Mouse (Mus musculus) heart, embryonic 12.5 days (tissue): ENCODE measurements around the gene Wdr83os. TPM values are rescaled to one million over a fixed set of nuclear protein-coding genes. Genes with fewer than 3 reads are reported as not detected.
A peak's percentile ranks its signal among the peaks of the same experiment; 100 is the strongest.

Source experiments
- ATAC-seq: fragments of 200-750 bp; cut with Nextera tagmentation; 2 replicates; pipeline ENCODE4 v1.8.0; 2017; ENCODE audit warnings: moderate TSS enrichment, moderate library complexity; ENCODE audit not compliant: insufficient number of reproducible peaks, low FRiP score
- H3K27ac ChIP-seq: fragments of 300-500 bp; sonication (generic); 2 replicates; pipeline ENCODE4 v1.5.1; 2016; ENCODE audit warnings: mild to moderate bottlenecking, moderate library complexity; ENCODE audit not compliant: poor library complexity, severe bottlenecking
- H3K27me3 ChIP-seq: fragments of 300-500 bp; sonication (generic); replicated peaks from 2 replicates; pipeline ENCODE4 v1.6.1; 2016; ENCODE audit warnings: mild to moderate bottlenecking, moderate library complexity
- H3K36me3 ChIP-seq: fragments of 300-500 bp; sonication (generic); 2 replicates; pipeline ENCODE4 v1.6.1; 2016; ENCODE audit warnings: mild to moderate bottlenecking, moderate library complexity
- H3K4me1 ChIP-seq: fragments of 300-500 bp; sonication (generic); replicated peaks from 2 replicates; pipeline ENCODE4 v1.6.1; 2016; ENCODE audit warnings: mild to moderate bottlenecking
- H3K4me2 ChIP-seq: fragments of 300-500 bp; sonication (generic); 2 replicates; pipeline ENCODE4 v1.6.1; 2016; ENCODE audit warnings: mild to moderate bottlenecking, moderate library complexity
- H3K4me3 ChIP-seq: fragments of 300-500 bp; sonication (generic); 2 replicates; pipeline ENCODE4 v1.5.1; 2016; ENCODE audit warnings: mild to moderate bottlenecking
- H3K9ac ChIP-seq: fragments of 300-500 bp; sonication (generic); 2 replicates; pipeline ENCODE4 v1.6.1; 2016; ENCODE audit warnings: mild to moderate bottlenecking, moderate library complexity
- H3K9me3 ChIP-seq: fragments of 300-500 bp; sonication (generic); replicated peaks from 2 replicates; pipeline ENCODE4 v1.6.1; 2016; ENCODE audit warnings: mild to moderate bottlenecking, moderate library complexity
- WGBS: fragments of 180-500 bp; shearing (Covaris S2); methylation state at CpG from one replicate; pipeline ENCODE4 v1.1.7; 2016; 5-methylcytosine and 5-hydroxymethylcytosine counted together
- microRNA-seq: library from miRNA; unstranded; fragments of <30 nt; microRNA quantifications from one replicate; pipeline ENCODE4, GENCODE M21; 2017
- polyA plus RNA-seq: library from polyadenylated mRNA; unstranded; fragments of >200 nt; fragmentation: Nextera tagmentation; extraction: Ambion mirVana; gene quantifications from 2 replicates; pipeline ENCODE4 v1.2.1, GENCODE M21; 2016

Gene Wdr83os
- polyA plus RNA-seq, 1 experiment from 2014 or later, result 109 TPM

GRCm38 (mm10) chr8:85122995-85123394, 42.5 kb downstream of the Wdr83os start, which contains the start of gene Zfp791:
Zfp791 (minus strand) TSS chr8:85123095.
- no peaks in the 10 kb centered on the region for H3K27me3 ChIP-seq
- no peak within 1 kb of the TSS for H3K4me2 ChIP-seq
- H3K9ac ChIP-seq, result no peak within 1 kb of the TSS
- WGBS, result 70% methylated on average over 3 of the region's 3 CpGs
- no peaks in the 10 kb centered on the region for H3K36me3 ChIP-seq
- H3K27ac ChIP-seq, result no peak within 1 kb of the TSS
- no peak for ATAC-seq
- H3K4me1 ChIP-seq, result peaks cover 6% of the 10 kb centered on the region
- no peak within 1 kb of the TSS for H3K4me3 ChIP-seq
- H3K9me3 ChIP-seq, result no peaks in the 10 kb centered on the region

GRCm38 (mm10) chr8:85123691-85124090, 43.2 kb downstream of the Wdr83os start:
- Histone ChIP-seq H3K4me1 (peaks cover 4% of the 10 kb centered on the region), H3K36me3 (no peaks in the 10 kb centered on the region), H3K27ac (no peak overlapping the region), H3K4me3 (no peak overlapping the region), H3K27me3 (no peaks in the 10 kb centered on the region), H3K9ac (no peak overlapping the region), H3K4me2 (no peak overlapping the region), H3K9me3 (no peaks in the 10 kb centered on the region)
- 83% methylated on average over 8 of the region's 8 CpGs for WGBS
- ATAC-seq, result no peak

Small RNAs within 50 kb of the gene (microRNA-seq; reads per million reads assigned to microRNA genes)
- gene Gm23388 (3.1 reads per million, percentile 8 among the genes with 10 or more reads in this experiment), gene Mir7070 (1.9 reads per million)

Other genes starting within 250 kb of the Wdr83os start
- gene Gadd45gip1, start 249.2 kb upstream of the Wdr83os start, polyA plus RNA-seq, result 50.9 and 52.1 TPM in 2 replicates
- 129 and 131 TPM in 2 replicates for gene Rad23a, start 240.1 kb upstream of the Wdr83os start, polyA plus RNA-seq
- gene Calr, start 233.8 kb upstream of the Wdr83os start, polyA plus RNA-seq, result 747 and 767 TPM in 2 replicates
- 53.6 and 59.2 TPM in 2 replicates for gene Farsa, start 223.8 kb upstream of the Wdr83os start, polyA plus RNA-seq
- 36.5 and 36.9 TPM in 2 replicates for gene Syce2, start 208.6 kb upstream of the Wdr83os start, polyA plus RNA-seq
- 35.5 and 36.2 TPM in 2 replicates for gene Gcdh, start 186.8 kb upstream of the Wdr83os start, polyA plus RNA-seq
- 12.1 and 17.9 TPM in 2 replicates for gene Klf1, start 178.8 kb upstream of the Wdr83os start, polyA plus RNA-seq
- gene Dnase2a, start 172.2 kb upstream of the Wdr83os start, polyA plus RNA-seq, result 4.2 and 4.3 TPM in 2 replicates
- 0.13 and 0.24 TPM in 2 replicates for gene Mast1, start 143.4 kb upstream of the Wdr83os start, polyA plus RNA-seq
- 0.20 and 0.31 TPM in 2 replicates for gene Rtbdn, start 133.7 kb upstream of the Wdr83os start, polyA plus RNA-seq
- not detected in 2 replicates for gene Gm49661, start 111.3 kb upstream of the Wdr83os start, polyA plus RNA-seq
- gene Prdx2, start 111.2 kb upstream of the Wdr83os start, polyA plus RNA-seq, result 638 and 672 TPM in 2 replicates
- gene Rnaseh2a, start 111.0 kb upstream of the Wdr83os start, polyA plus RNA-seq, result 77.1 and 79.0 TPM in 2 replicates
- gene Junb, start 102.0 kb upstream of the Wdr83os start, polyA plus RNA-seq, result 11.9 and 13.2 TPM in 2 replicates
- gene Hook2, start 90.1 kb upstream of the Wdr83os start, polyA plus RNA-seq, result 7.2 and 7.7 TPM in 2 replicates
- gene Best2, start 66.2 kb upstream of the Wdr83os start, polyA plus RNA-seq, result not detected in 2 replicates
- gene Asna1, start 55.5 kb upstream of the Wdr83os start, polyA plus RNA-seq, result 114 and 118 TPM in 2 replicates
- 102 and 109 TPM in 2 replicates for gene Trir, start 53.9 kb upstream of the Wdr83os start, polyA plus RNA-seq
- 28.8 and 34.4 TPM in 2 replicates for gene Tnpo2, start 43.8 kb upstream of the Wdr83os start, polyA plus RNA-seq
- 17.3 and 18.8 TPM in 2 replicates for gene Fbxw9, start 20.7 kb upstream of the Wdr83os start, polyA plus RNA-seq
- gene Gm5741, start 12.8 kb upstream of the Wdr83os start, polyA plus RNA-seq, result not detected in 2 replicates
- gene Dhps, start 9.0 kb upstream of the Wdr83os start, polyA plus RNA-seq, result 50.4 and 60.9 TPM in 2 replicates
- gene Wdr83, start 566 bp downstream of the Wdr83os start, polyA plus RNA-seq, result 31.7 and 33.2 TPM in 2 replicates
- gene Man2b1, start 2.5 kb downstream of the Wdr83os start, polyA plus RNA-seq, result 33.2 and 34.8 TPM in 2 replicates
- 1.2 and 1.3 TPM in 2 replicates for gene Zfp791, start 42.4 kb downstream of the Wdr83os start, polyA plus RNA-seq
- not detected in 2 replicates for gene Cks1brt, start 71.2 kb downstream of the Wdr83os start, polyA plus RNA-seq
- gene Olfr371, start 145.2 kb downstream of the Wdr83os start, polyA plus RNA-seq, result not detected in 2 replicates
- 68.1 and 71.0 TPM in 2 replicates for gene Orc6, start 218.9 kb downstream of the Wdr83os start, polyA plus RNA-seq
- gene Vps35, start 219.1 kb downstream of the Wdr83os start, polyA plus RNA-seq, result 118 and 124 TPM in 2 replicates